Mouse (Mus musculus): ENCODE measurements around the gene Zfp526. TPM values are rescaled to one million over a fixed set of nuclear protein-coding genes. Genes with fewer than 3 reads are reported as not detected.

Zfp526 gene
- polyA plus RNA-seq (2014; fragmentation: Illumina TruSeq; extraction: RNeasy Lipid Tissue Mini Kit (QIAGEN cat#74804); ENCODE audit: low read depth, low replicate concordance), result 7.4 TPM

DNA sequence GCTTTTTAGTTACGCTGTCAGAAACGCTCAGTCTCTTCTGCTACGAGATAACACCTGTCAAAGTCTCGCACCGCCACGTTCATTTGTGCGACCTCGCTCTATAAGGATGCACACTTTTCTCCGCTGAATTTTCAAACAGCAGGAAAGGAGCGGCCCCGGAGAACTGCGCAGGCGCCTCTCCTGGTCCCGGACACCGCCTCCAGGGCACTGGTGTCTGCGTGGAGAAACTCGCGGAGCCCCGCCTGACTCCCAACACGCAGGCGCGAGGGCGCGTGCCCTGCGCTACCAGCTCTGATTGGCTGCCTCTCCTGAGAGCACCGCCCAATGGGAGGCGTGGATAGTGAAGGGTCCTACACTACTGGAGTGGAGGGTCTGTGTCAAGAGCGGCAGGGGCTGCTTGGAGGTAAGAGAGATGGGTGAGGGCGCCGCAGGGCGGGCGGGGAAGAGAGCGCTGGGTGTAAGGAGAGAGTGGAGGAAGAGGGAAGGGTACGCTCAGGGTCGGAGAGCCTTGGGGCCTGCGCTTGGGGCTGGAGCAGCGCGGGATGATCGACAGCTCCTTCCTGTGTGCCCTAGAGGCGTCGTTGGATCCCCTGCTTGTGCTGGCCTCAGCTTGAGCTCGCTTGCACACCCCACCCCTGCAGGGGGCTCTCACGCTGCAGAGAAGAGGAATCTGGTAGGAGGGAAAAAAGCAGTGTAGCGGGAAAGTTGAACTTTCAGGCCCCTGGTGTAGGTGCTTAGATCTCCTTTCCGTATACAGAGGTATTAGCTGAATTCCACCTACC lies at the start of gene Zfp526:
Gene Zfp526 (plus strand): TSS at position 324 of the 782 bp plus-strand sequence.

GRCm38 (mm10) chr7:25179606-25180161 lies 41.5 kb upstream of the Zfp526 start, which contains the start of gene Pou2f2:
Pou2f2 (minus strand) TSS chr7:25179726.

DNA sequence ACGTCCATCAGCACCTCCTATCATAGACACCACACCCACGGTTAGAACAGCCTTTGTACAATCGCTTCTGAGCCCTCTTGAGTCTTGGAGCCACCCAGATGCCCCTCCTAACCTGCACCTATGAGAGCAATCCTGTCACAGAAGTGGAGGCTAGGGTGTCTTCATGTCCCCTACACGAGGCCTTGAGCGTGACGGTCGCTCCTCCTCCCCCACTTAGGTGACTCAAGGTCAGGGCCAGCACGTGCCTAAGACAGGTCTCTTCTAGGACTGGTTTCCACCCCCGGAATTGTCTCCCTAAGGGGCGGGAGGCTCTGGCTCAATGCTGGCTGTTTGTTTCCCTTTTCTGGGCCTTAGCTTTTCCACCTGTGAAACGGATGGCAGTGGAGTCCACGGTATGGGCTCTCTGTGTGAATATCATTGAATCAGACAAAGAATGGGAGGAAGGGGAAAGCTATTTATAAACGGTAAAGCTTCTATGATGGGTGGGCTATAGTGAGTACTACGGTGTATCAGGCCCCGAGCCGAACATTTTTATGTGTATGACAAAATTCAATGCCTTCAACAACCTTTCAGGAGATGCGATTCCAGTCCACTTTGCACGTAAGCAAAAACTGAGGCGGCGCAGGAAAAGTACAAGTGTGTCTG lies 646 bp upstream of the Zfp526 start, which contains the start of gene Dedd2:
Gene Dedd2 (minus strand): TSS at position 159 of the 645 bp plus-strand sequence.

DNA sequence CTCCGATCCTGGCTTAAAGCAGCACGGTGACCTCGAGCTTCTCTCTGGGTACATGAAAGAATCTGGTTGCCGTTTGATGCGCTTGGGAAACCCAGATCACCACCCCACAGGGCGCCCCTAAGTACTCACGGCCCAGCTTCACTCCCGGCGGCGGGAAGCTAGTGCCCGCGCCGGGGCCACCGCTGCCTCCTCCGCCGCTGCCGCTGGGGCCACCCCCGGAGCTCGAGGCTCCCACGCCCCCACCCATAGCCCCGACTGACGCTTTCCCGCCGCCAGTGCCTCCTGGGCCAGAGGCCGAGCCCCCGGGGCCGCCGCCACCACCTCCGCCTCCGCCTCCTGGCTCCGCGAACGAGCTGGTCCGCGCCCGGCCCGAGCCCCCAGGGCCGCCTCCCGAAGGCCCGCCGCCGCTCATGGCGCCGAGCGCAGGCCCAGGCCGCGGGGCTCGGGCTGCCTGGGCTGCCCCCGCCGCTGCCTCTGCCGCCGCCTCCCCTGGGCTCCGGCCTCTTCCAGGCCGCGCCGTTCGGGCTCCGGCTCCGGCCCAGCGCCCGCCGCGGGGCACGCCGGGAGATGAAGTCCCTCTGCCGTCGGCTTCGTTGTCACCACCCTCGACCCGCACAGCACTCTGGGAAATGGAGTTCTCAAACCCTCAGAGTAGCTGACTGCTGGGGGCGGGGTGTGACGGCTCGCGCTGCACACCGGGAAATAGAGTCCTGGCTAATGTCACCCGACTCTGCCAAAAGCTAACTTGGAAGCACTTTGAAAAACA lies 16.2 kb downstream of the Zfp526 start, which contains the start of gene Gsk3a:
Gene Gsk3a (minus strand): TSS at position 603 of the 766 bp plus-strand sequence.

DNA sequence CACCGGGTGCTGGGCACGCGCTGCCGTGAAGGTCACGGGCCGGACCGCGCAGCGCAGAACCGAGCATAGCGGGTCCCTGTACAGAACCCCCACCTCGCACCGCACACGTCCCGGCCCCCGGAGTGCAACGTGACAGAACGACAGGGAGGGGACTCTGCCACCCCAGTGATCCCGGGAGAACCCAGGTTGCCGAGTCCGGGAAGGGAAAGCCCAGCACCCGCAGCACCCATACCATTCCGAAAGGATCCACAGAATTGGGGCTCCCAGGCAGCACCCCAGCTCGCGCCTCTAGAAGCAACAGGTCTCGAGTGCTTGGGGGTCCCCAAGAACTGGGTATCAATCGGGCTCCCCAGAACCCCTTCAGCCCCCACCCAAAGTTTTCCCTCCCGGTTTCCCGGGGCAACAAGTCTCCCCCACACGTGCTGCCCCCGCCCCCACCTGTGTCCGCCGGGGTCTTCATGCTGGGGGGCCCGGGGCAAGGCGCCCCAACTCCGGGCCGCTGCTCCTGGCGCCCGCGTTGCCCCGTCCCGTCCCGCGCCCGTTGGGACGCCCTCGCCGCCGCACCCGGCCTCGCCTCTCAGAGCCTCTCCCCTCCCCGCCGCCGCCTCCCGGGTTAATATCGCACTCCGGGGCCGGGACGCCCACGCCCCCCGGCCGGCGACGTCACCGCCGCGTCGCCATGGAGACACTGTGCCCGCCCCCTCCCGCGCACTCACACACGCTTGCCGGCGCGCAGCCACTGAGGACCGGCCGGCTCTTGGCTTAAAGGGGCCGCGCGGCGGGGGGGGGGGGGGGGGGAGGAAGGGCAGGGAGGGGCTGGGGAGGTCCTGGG lies 29.1 kb downstream of the Zfp526 start, which contains the start of gene Erf:
Gene Erf (minus strand): TSS at position 621 of the 832 bp plus-strand sequence.

GRCm38 (mm10) chr7:25267301-25267750 lies 46.1 kb downstream of the Zfp526 start, which contains the start of gene Cic:
Cic (plus strand) TSS chr7:25267704.

Other genes with a start within 250 kb of the Zfp526 start
- 305 TPM for gene Rabac1, start 248.7 kb upstream of the Zfp526 start, polyA plus RNA-seq (2014; fragmentation: Illumina TruSeq; extraction: RNeasy Lipid Tissue Mini Kit (QIAGEN cat#74804); ENCODE audit: low read depth, low replicate concordance)
- 2.9 TPM for gene Atp1a3, start 215.5 kb upstream of the Zfp526 start, polyA plus RNA-seq (2014; fragmentation: Illumina TruSeq; extraction: RNeasy Lipid Tissue Mini Kit (QIAGEN cat#74804); ENCODE audit: low read depth, low replicate concordance)
- gene Grik5, start 149.1 kb upstream of the Zfp526 start, polyA plus RNA-seq (2014; fragmentation: Illumina TruSeq; extraction: RNeasy Lipid Tissue Mini Kit (QIAGEN cat#74804); ENCODE audit: low read depth, low replicate concordance), result 8.7 TPM
- gene Zfp574, start 148.9 kb upstream of the Zfp526 start, polyA plus RNA-seq (2014; fragmentation: Illumina TruSeq; extraction: RNeasy Lipid Tissue Mini Kit (QIAGEN cat#74804); ENCODE audit: low read depth, low replicate concordance), result 12.5 TPM
- 1.4 TPM for gene Pou2f2, start 41.7 kb upstream of the Zfp526 start, polyA plus RNA-seq (2014; fragmentation: Illumina TruSeq; extraction: RNeasy Lipid Tissue Mini Kit (QIAGEN cat#74804); ENCODE audit: low read depth, low replicate concordance)
- gene Dedd2, start 810 bp upstream of the Zfp526 start, polyA plus RNA-seq (2014; fragmentation: Illumina TruSeq; extraction: RNeasy Lipid Tissue Mini Kit (QIAGEN cat#74804); ENCODE audit: low read depth, low replicate concordance), result 15.0 TPM
- 81.2 TPM for gene Gsk3a, start 16.4 kb downstream of the Zfp526 start, polyA plus RNA-seq (2014; fragmentation: Illumina TruSeq; extraction: RNeasy Lipid Tissue Mini Kit (QIAGEN cat#74804); ENCODE audit: low read depth, low replicate concordance)
- 32.2 TPM for gene Erf, start 29.3 kb downstream of the Zfp526 start, polyA plus RNA-seq (2014; fragmentation: Illumina TruSeq; extraction: RNeasy Lipid Tissue Mini Kit (QIAGEN cat#74804); ENCODE audit: low read depth, low replicate concordance)
- gene Cic, start 46.3 kb downstream of the Zfp526 start, polyA plus RNA-seq (2014; fragmentation: Illumina TruSeq; extraction: RNeasy Lipid Tissue Mini Kit (QIAGEN cat#74804); ENCODE audit: low read depth, low replicate concordance), result 84.3 TPM
- gene Pafah1b3, start 76.6 kb downstream of the Zfp526 start, polyA plus RNA-seq (2014; fragmentation: Illumina TruSeq; extraction: RNeasy Lipid Tissue Mini Kit (QIAGEN cat#74804); ENCODE audit: low read depth, low replicate concordance), result 54.0 TPM
- gene Prr19, start 80.0 kb downstream of the Zfp526 start, polyA plus RNA-seq (2014; fragmentation: Illumina TruSeq; extraction: RNeasy Lipid Tissue Mini Kit (QIAGEN cat#74804); ENCODE audit: low read depth, low replicate concordance), result 1.5 TPM
- not detected for gene Tmem145, start 84.7 kb downstream of the Zfp526 start, polyA plus RNA-seq (2014; fragmentation: Illumina TruSeq; extraction: RNeasy Lipid Tissue Mini Kit (QIAGEN cat#74804); ENCODE audit: low read depth, low replicate concordance)
- gene Megf8, start 95.7 kb downstream of the Zfp526 start, polyA plus RNA-seq (2014; fragmentation: Illumina TruSeq; extraction: RNeasy Lipid Tissue Mini Kit (QIAGEN cat#74804); ENCODE audit: low read depth, low replicate concordance), result 32.1 TPM
- not detected for gene Cnfn, start 148.3 kb downstream of the Zfp526 start, polyA plus RNA-seq (2014; fragmentation: Illumina TruSeq; extraction: RNeasy Lipid Tissue Mini Kit (QIAGEN cat#74804); ENCODE audit: low read depth, low replicate concordance)
- 468 TPM for gene Lipe, start 177.3 kb downstream of the Zfp526 start, polyA plus RNA-seq (2014; fragmentation: Illumina TruSeq; extraction: RNeasy Lipid Tissue Mini Kit (QIAGEN cat#74804); ENCODE audit: low read depth, low replicate concordance)
- not detected for gene Cxcl17, start 191.5 kb downstream of the Zfp526 start, polyA plus RNA-seq (2014; fragmentation: Illumina TruSeq; extraction: RNeasy Lipid Tissue Mini Kit (QIAGEN cat#74804); ENCODE audit: low read depth, low replicate concordance)